Mouse (Mus musculus): ENCODE data around the gene Kdm4b. TPM values are rescaled to one million over a fixed set of nuclear protein-coding genes. Genes with fewer than 3 reads are reported as not detected.

Gene Kdm4b
- polyA plus RNA-seq, 1 experiment from 2014 or later, result 25.9 TPM

DNA sequence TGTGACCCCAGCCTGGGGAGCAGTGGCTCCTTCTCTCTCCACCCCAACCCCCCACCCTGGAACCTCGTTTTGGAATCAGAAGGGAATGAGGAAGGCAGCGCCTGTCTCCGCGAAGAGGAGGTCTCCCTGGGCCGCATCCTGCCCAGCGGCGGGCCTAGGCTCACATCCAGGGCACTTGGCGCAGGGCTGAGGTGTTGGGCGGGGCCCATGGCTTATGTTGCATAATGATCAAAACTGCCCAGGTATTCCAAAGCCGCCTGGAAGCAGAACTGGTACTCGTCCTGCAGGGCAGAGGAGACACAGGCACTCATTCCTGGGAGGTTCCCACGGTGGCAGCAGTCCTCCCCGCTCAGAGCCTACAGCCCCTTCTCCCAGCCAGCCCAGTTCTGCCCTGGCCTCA lies 87.3 kb downstream of the Kdm4b start:
- no peak overlapping the region for H3K9ac ChIP-seq
- no peaks in the 10 kb centered on the region for H3K9me3 ChIP-seq
- H3K36me3 ChIP-seq, result peaks cover 76% of the 10 kb centered on the region
- H3K4me1 ChIP-seq, result peaks cover 19% of the 10 kb centered on the region
- WGBS, result 76% methylated on average over 13 of the region's 13 CpGs
- H3K27me3 ChIP-seq (replicated peaks), result no peaks in the 10 kb centered on the region
- H3K27ac ChIP-seq (replicated peaks), result no peak overlapping the region
- no peak for ATAC-seq (ENCODE audit: extremely low read depth, insufficient number of reproducible peaks, low FRiP score, low TSS enrichment)
- no peak overlapping the region for H3K4me2 ChIP-seq
- H3K4me3 ChIP-seq, result no peak overlapping the region

DNA sequence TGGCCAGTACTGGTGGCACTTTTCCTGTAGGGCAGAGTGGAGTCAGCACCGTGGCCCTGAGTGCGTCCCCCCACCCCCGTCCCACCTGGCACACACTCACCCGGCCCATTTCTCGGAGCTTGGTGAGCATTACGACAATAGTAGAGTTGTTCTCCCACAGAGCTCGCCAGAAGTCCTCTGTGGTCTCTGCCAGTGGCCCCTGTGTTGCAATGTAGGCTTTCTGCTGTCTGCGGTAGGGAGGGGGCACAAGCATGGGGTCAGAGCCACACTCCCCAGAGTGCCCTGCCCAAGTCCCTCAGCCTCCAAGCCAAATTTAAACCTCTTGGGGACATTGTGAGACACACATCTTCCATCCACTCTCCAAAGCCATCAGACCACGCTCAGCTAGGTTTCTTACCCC lies 88.9 kb downstream of the Kdm4b start:
- H3K27me3 ChIP-seq (replicated peaks), result no peaks in the 10 kb centered on the region
- no peak overlapping the region for H3K27ac ChIP-seq (replicated peaks)
- ATAC-seq (ENCODE audit: extremely low read depth, insufficient number of reproducible peaks, low FRiP score, low TSS enrichment), result no peak
- H3K36me3 ChIP-seq, result peaks cover 93% of the 10 kb centered on the region
- no peak overlapping the region for H3K9ac ChIP-seq
- 86% methylated on average over 9 of the region's 9 CpGs for WGBS
- no peaks in the 10 kb centered on the region for H3K9me3 ChIP-seq
- peaks cover 4% of the 10 kb centered on the region for H3K4me1 ChIP-seq
- no peak overlapping the region for H3K4me2 ChIP-seq
- no peak overlapping the region for H3K4me3 ChIP-seq

DNA sequence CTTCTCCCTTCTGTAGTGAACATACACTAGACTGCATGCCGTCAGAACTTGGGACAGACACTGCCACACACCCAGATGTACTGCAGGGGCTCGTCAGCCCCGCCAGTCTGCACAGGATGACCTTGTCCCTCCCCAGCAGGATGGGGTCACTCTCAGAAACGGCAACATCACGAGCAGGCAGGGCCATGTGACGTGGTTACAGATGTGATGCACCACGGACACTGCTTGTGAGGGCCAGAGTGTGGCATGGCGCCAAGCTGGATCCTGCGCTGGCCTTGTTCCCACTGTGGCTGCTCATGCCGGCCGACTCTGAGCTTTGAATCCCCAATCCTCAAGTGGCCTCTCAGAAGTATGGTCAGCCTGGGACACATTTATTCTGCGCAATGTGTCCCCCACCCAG lies 92.4 kb downstream of the Kdm4b start:
- peaks cover 98% of the 10 kb centered on the region for H3K36me3 ChIP-seq
- no peaks in the 10 kb centered on the region for H3K27me3 ChIP-seq (replicated peaks)
- no peak overlapping the region for H3K4me2 ChIP-seq
- H3K4me1 ChIP-seq, result no peaks in the 10 kb centered on the region
- H3K27ac ChIP-seq (replicated peaks), result no peak overlapping the region
- WGBS, result 64% methylated on average over 12 of the region's 12 CpGs
- no peak for ATAC-seq (ENCODE audit: extremely low read depth, insufficient number of reproducible peaks, low FRiP score, low TSS enrichment)
- no peak overlapping the region for H3K4me3 ChIP-seq
- no peaks in the 10 kb centered on the region for H3K9me3 ChIP-seq
- no peak overlapping the region for H3K9ac ChIP-seq

DNA sequence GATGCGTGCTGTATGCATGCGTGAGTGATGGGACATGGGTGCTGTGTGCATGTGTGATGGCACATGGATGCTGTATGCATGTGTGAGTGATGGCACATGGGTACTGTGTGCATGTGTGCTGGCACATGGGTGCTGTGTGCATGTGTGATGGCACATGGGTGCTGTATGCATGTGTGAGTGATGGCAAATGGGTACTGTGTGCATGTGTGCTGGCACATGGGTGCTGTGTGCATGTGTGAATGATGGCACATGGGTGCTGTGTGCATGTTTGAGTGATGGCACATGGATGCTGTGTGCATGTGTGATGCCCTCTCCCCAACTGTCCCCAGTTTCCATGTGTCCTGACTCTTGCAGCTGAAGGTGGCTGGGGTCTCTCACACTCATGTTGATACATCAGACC lies 94.2 kb downstream of the Kdm4b start:
- WGBS, result 97% methylated on average over 2 of the region's 2 CpGs
- Histone ChIP-seq H3K4me1 (peaks cover 6% of the 10 kb centered on the region), H3K27ac (replicated peaks) (no peak overlapping the region), H3K4me2 (no peak overlapping the region), H3K4me3 (no peak overlapping the region), H3K9me3 (no peaks in the 10 kb centered on the region), H3K27me3 (replicated peaks) (no peaks in the 10 kb centered on the region), H3K9ac (no peak overlapping the region), H3K36me3 (peaks cover 98% of the 10 kb centered on the region)
- ATAC-seq (ENCODE audit: extremely low read depth, insufficient number of reproducible peaks, low FRiP score, low TSS enrichment), result no peak

DNA sequence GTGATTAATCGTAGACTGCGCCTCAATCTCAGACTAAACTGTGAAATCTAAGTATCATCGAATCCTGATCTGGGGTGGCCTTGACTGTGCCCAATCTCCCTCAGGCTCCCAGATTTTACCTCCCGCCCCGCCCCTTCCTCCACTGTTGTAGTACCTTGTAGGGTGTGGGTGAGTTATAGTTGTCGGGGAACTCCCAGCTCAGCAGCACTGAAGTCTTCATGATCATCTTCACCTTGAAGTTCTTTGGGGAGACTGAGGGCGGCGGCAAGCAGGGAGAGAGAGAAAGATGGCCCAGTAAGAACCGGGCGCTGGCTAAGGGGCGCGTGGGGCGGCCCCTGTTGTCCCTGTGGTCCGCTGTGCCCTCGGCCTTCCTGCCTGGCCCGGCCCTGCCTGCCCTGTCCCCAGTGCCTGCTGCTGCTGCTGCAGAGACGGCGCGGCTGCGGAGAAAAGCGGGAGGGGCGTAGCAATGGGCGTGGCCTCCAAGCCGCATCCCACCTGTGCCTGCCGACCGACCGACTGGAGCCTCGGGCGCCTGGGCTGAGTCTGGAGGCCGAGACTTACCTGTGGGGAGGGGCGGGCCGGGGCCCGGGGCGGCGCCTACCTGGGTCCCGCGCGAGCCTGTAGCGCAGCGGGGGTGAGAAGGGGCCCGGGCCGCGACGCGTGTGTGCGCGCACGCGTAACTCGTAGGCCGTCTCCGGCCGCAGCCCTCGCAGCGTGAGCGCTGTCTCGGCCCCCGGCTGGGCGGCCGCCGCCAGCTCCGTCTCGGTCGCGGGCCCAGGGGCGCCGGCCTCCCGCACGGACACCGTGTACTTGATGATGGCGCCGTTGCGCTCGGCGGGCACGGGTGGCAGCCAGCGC lies 99.1 kb downstream of the Kdm4b start:
- ATAC-seq (ENCODE audit: extremely low read depth, insufficient number of reproducible peaks, low FRiP score, low TSS enrichment), result peak; percentile 9; the same call in 1 of the 2 replicates
- H3K4me2 ChIP-seq, result peak overlapping the region; percentile 89
- peaks cover 14% of the 10 kb centered on the region for H3K27me3 ChIP-seq (replicated peaks)
- no peaks in the 10 kb centered on the region for H3K9me3 ChIP-seq
- WGBS, result 18% methylated on average over 68 of the region's 77 CpGs
- peak overlapping the region; percentile 82 for H3K9ac ChIP-seq
- H3K36me3 ChIP-seq, result peaks cover 84% of the 10 kb centered on the region
- H3K4me1 ChIP-seq, result peaks cover 23% of the 10 kb centered on the region
- peak overlapping the region; percentile 56 for H3K4me3 ChIP-seq
- 0 out of 2 replicates have a peak overlapping the region, but pooled peaks have one; percentile 17 for H3K27ac ChIP-seq (replicated peaks)

DNA sequence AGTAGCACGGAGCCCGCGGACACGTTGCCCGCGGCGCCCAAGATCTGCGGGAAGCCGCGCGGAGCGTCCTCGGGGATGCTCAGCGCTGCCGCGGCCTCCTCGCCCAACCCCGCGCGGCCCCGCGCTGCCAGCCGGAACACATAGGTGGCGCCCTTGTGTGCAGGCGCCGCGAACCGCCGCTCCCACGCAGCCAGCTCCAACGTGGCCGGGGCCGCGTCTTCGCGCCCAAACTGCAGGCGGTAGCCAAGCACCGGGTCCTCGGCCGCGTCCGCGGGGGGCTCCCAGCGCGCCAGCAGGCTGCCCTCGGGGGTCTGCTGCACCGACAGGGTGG lies 99.7 kb downstream of the Kdm4b start:
- peaks cover 81% of the 10 kb centered on the region for H3K36me3 ChIP-seq
- peak; percentile 64; the same call in 1 of the 2 replicates for ATAC-seq (ENCODE audit: extremely low read depth, insufficient number of reproducible peaks, low FRiP score, low TSS enrichment)
- peak overlapping the region; percentile 56 for H3K4me3 ChIP-seq
- H3K4me2 ChIP-seq, result peak overlapping the region; percentile 89
- WGBS, result under 1% methylated on average over 46 of the region's 47 CpGs
- H3K9me3 ChIP-seq, result no peaks in the 10 kb centered on the region
- peaks cover 23% of the 10 kb centered on the region for H3K4me1 ChIP-seq
- 0 out of 2 replicates have a peak overlapping the region, but pooled peaks have one; percentile 17 for H3K27ac ChIP-seq (replicated peaks)
- H3K27me3 ChIP-seq (replicated peaks), result peaks cover 14% of the 10 kb centered on the region
- H3K9ac ChIP-seq, result peak overlapping the region; percentile 82

DNA sequence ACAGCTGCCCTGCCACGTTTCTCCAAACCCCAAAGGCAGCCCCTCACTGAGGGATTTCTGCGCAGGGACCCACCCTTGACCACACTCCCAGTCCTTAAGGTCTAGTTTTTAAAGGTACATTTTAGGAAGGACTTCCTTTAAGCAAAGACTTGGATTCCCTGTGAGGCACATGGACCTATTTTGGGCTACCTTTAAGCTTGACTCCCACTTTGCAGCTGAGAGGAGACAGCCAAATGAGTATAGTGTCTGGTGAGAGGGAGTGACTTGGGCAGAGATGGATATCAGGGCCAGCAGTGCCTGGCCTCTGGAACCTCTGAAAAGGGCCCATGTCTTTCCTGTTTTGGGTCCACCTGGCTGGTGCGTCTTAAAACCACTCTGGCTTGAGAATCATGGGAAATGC lies 100.1 kb downstream of the Kdm4b start:
- H3K36me3 ChIP-seq, result peaks cover 81% of the 10 kb centered on the region
- H3K27me3 ChIP-seq (replicated peaks), result peaks cover 14% of the 10 kb centered on the region
- peak overlapping the region; percentile 82 for H3K9ac ChIP-seq
- no peaks in the 10 kb centered on the region for H3K9me3 ChIP-seq
- no peak for ATAC-seq (ENCODE audit: extremely low read depth, insufficient number of reproducible peaks, low FRiP score, low TSS enrichment)
- peak overlapping the region; percentile 89 for H3K4me2 ChIP-seq
- H3K4me3 ChIP-seq, result peak overlapping the region; percentile 56
- 42% methylated on average over 3 of the region's 3 CpGs for WGBS
- 0 out of 2 replicates have a peak overlapping the region, but pooled peaks have one; percentile 17 for H3K27ac ChIP-seq (replicated peaks)
- H3K4me1 ChIP-seq, result peaks cover 23% of the 10 kb centered on the region

DNA sequence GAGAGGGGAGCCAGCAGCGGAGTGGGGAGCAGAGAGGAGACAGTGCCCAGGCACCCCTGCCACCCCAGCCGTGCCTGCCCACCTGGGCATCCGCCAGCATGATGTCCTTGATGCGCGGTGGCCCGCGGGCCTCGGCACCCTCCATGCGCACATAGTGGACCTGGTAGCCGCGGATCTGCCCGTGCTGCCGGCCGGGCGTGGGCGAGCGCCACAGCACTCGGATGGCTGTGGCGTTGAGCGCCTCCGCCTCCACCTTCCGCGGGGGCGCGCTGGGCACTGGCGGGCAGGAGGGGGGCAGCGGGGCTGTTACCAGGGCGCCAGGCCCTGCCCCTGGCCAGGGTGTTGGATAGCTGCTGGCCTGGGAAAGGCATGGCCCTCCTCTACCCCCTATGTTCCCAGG lies 102.0 kb downstream of the Kdm4b start:
- Histone ChIP-seq H3K27ac (replicated peaks) (no peak overlapping the region), H3K4me3 (no peak overlapping the region), H3K36me3 (peaks cover 77% of the 10 kb centered on the region), H3K4me1 (peaks cover 23% of the 10 kb centered on the region), H3K9ac (no peak overlapping the region), H3K9me3 (no peaks in the 10 kb centered on the region), H3K27me3 (replicated peaks) (peaks cover 14% of the 10 kb centered on the region), H3K4me2 (no peak overlapping the region)
- ATAC-seq (ENCODE audit: extremely low read depth, insufficient number of reproducible peaks, low FRiP score, low TSS enrichment), result no peak
- WGBS, result 66% methylated on average over 28 of the region's 28 CpGs

DNA sequence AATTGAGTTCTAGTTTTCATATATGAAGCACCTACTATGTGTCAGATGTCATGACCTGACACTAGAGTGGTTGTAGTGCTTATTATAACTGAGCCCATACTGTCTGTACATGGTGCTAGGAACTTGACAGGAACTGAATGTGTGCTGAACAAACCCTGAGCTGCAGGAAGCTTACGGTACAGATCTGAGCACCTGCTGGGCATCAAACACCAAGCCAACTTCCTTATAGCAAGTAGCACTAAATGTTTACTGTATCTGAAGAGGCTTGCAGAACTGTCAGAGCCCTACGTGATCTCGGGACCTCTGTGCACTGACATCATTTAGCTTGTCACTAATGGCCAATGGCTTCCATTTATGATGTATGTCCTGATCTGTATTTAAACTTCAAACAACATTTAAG lies 105.7 kb downstream of the Kdm4b start:
- H3K9ac ChIP-seq, result no peak overlapping the region
- peaks cover 86% of the 10 kb centered on the region for H3K36me3 ChIP-seq
- no peak overlapping the region for H3K4me3 ChIP-seq
- WGBS, result 88% methylated on average over 3 of the region's 3 CpGs
- no peak overlapping the region for H3K4me2 ChIP-seq
- peaks cover under 1% of the 10 kb centered on the region; the same call in 1 of the 2 replicates for H3K4me1 ChIP-seq
- ATAC-seq (ENCODE audit: extremely low read depth, insufficient number of reproducible peaks, low FRiP score, low TSS enrichment), result no peak
- peaks cover 8% of the 10 kb centered on the region for H3K27me3 ChIP-seq (replicated peaks)
- H3K9me3 ChIP-seq, result peaks cover 4% of the 10 kb centered on the region; the same call in 1 of the 2 replicates
- no peak overlapping the region for H3K27ac ChIP-seq (replicated peaks)

DNA sequence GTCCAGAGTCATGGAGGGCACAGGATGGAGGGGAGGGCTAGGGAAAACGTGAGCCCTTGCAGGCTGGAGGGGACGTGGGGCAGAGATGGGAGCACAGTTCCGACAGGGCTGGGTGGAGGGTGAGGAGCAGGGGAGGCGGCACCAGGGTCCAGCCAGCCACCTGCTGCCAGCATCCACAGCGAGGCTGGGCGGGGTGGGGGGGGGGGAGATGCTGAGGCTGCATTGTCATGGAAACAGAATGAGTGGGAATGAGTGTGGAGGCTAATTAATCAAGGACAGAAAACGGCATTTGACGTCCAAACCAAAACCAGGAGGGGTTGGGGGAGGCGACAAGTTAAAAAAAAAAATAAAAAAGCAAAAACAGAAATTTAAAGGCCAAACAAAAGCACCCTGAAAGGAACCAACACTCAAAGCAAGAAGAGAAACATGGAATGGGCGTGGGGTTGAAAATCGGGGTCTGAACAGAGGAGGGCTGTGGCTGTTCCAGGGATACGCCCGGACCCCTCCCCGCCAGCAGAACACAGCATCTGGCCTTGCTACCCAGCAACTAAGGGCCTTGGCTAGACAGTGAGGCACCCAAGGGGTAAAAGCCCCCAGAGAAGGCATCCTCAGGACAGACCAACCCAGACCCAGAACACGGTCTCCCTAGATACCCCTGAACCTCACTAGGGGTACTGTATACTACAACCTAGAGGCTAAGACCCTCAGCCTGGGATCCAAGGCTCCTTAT lies 114.0 kb downstream of the Kdm4b start:
- WGBS, result 81% methylated on average over 15 of the region's 15 CpGs
- Histone ChIP-seq H3K4me2 (no peak overlapping the region), H3K9me3 (peaks cover 17% of the 10 kb centered on the region), H3K4me1 (peaks cover 13% of the 10 kb centered on the region), H3K27me3 (replicated peaks) (no peaks in the 10 kb centered on the region), H3K4me3 (no peak overlapping the region), H3K27ac (replicated peaks) (no peak overlapping the region), H3K36me3 (peaks cover 91% of the 10 kb centered on the region), H3K9ac (no peak overlapping the region)
- ATAC-seq (ENCODE audit: extremely low read depth, insufficient number of reproducible peaks, low FRiP score, low TSS enrichment), result no peak

DNA sequence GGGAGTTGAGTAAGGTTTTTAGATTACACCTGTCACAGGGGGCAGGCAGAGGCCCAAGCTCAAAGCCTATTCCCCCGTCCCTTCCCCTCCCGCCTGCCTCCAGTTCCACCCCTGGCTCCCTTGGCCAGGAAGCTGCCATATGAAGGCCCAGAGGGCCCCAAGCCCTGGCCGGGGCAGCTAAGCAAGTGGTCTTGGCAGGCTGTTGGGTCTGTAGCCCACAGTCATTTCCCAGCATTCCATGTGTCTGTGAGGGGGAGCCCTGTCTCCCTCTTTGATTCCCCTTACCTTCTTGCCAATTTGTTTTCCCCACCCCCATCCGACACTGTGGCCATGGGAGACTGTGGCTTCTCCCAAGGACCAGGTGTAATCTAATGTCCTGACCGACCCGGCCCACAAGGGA lies 116.5 kb downstream of the Kdm4b start:
- H3K27ac ChIP-seq (replicated peaks), result no peak overlapping the region
- H3K4me1 ChIP-seq, result peaks cover 13% of the 10 kb centered on the region
- ATAC-seq (ENCODE audit: extremely low read depth, insufficient number of reproducible peaks, low FRiP score, low TSS enrichment), result no peak

More for the DNA sequence above, 116.5 kb downstream of the Kdm4b start:
- Histone ChIP-seq H3K4me2 (no peak overlapping the region), H3K9ac (no peak overlapping the region), H3K27me3 (replicated peaks) (no peaks in the 10 kb centered on the region), H3K36me3 (peaks cover 89% of the 10 kb centered on the region), H3K4me3 (no peak overlapping the region), H3K9me3 (peaks cover 5% of the 10 kb centered on the region; the same call in 1 of the 2 replicates)
- WGBS, result 79% methylated on average over 6 of the region's 6 CpGs
